12 mouse cellular contexts compared by ENCODE assay signal in the genomic region with DNA sequence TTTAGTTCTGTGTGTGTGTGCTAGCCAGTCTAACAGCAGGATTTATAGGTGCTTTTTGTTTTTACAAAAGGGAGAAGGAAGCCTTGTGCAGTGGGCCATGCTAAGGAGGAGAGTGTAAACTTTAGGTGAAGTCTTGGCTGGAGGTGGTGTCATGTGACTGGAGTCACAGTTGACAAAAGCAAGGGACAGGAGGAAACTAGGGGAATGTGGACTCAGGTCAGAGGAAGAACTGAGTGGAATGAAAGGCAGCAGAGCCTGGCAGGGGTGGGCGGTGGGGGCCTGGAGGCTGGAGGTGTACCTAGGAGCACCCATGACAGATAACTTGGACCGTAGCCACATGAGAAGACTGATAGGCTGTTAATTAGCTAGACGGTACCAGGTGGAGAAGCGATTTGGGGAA. TPM values are rescaled to one million over a fixed set of nuclear protein-coding genes. Genes with fewer than 3 reads are reported as not detected.
DNase-seq lines count a peak whose midpoint lies in the region; ATAC-seq and TF ChIP-seq lines count a peak whose summit lies in the region.
"Had no signal": no experiment of that assay in that cellular context is flagged by ENCODE, and none has a peak within 500 bp of the region (broad histone marks: within the 10 kb centered on the region; RNA-seq: fewer than 3 reads in every experiment).

No protein-coding gene starts in this region.

- no peak overlapping the region for H3K4me2 ChIP-seq in heart, postnatal 0 days (ENCODE audit: low read depth, low read length)
- H3K4me2 ChIP-seq in neural tube, embryonic 11.5 days (ENCODE audit: low read depth) = no peak overlapping the region
- H3K4me2 ChIP-seq in kidney, postnatal 0 days (ENCODE audit: low read length) = no peak overlapping the region
- H3K4me2 ChIP-seq in stomach, postnatal 0 days (replicated peaks; ENCODE audit: low read depth) = no peak overlapping the region

- no peak for DNase-seq in heart, postnatal 0 days (ENCODE audit: low spot score)
- no peak for DNase-seq in heart, embryonic 10.5 days (ENCODE audit: low spot score)
- no peak for DNase-seq in neural tube, embryonic 11.5 days (ENCODE audit: low spot score)
- DNase-seq in neural tube, embryonic 10.5 days (ENCODE audit: extremely low spot score, low spot score) = no peak
- DNase-seq in kidney, postnatal 0 days (ENCODE audit: low spot score) = peak; percentile 93
- no peak for DNase-seq in stomach, postnatal 0 days (ENCODE audit: low spot score)
- no peak for DNase-seq in c-Kit-positive CD71-positive TER-119-positive erythroid progenitor cells, embryonic 14.5 days (ENCODE audit: low spot score)
- DNase-seq: adrenal gland, postnatal 14 days; liver had no signal

- no peak for TF ChIP-seq EP300 in heart, postnatal 0 days (IDR thresholded peaks at IDR 0.05; ENCODE audit: low read depth)
- TF ChIP-seq EP300 in stomach, postnatal 0 days (optimal IDR thresholded peaks at IDR 0.05) = no peak

- no peak for ATAC-seq in heart, postnatal 0 days (ENCODE audit: insufficient read depth, low read depth)
- ATAC-seq in neural tube, embryonic 11.5 days (ENCODE audit: insufficient read depth, low FRiP score, low TSS enrichment) = peak; percentile 60; the same call in 1 of the 2 replicates
- peak; percentile 88 for ATAC-seq in kidney, postnatal 0 days (replicated peaks; ENCODE audit: low FRiP score, low read depth)
- ATAC-seq in stomach, postnatal 0 days (ENCODE audit: low FRiP score, low TSS enrichment) = 0 out of 2 replicates have a peak, but pooled peaks have one; percentile 28
- ATAC-seq in megakaryocyte, adult 5-6 weeks (ENCODE audit: poor library complexity, severe bottlenecking) = no peak

- H3K27ac ChIP-seq in heart, postnatal 0 days (ENCODE audit: low read depth) = 0 out of 2 replicates have a peak overlapping the region, but pooled peaks have one; percentile 9
- H3K27ac ChIP-seq in heart, embryonic 10.5 days = no peak overlapping the region
- H3K27ac ChIP-seq in neural tube, embryonic 11.5 days (ENCODE audit: low read depth, low read length) = no peak overlapping the region
- peak overlapping the region; percentile 79 for H3K27ac ChIP-seq in kidney, postnatal 0 days
- H3K27ac ChIP-seq in stomach, postnatal 0 days (replicated peaks) = peak overlapping the region; percentile 40

- no peak overlapping the region for H3K9ac ChIP-seq in heart, postnatal 0 days (replicated peaks; ENCODE audit: low read depth, low read length)
- no peak overlapping the region for H3K9ac ChIP-seq in neural tube, embryonic 11.5 days (ENCODE audit: low read length)
- H3K9ac ChIP-seq in kidney, postnatal 0 days (ENCODE audit: low read depth, low read length) = no peak overlapping the region
- H3K9ac ChIP-seq in stomach, postnatal 0 days (ENCODE audit: low read length) = no peak overlapping the region

- peaks cover 11% of the 10 kb centered on the region; the same call in 1 of the 2 replicates for H3K4me1 ChIP-seq in heart, postnatal 0 days (ENCODE audit: control insufficient read depth, insufficient read depth)
- peaks cover 10% of the 10 kb centered on the region; the same call in 1 of the 2 replicates for H3K4me1 ChIP-seq in heart, embryonic 10.5 days
- H3K4me1 ChIP-seq in neural tube, embryonic 11.5 days (ENCODE audit: control insufficient read depth, insufficient read depth, low read length) = peaks cover 3% of the 10 kb centered on the region; the same call in 1 of the 2 replicates
- peaks cover 40% of the 10 kb centered on the region for H3K4me1 ChIP-seq in kidney, postnatal 0 days (replicated peaks; ENCODE audit: insufficient read depth, low read length)
- peaks cover 5% of the 10 kb centered on the region; the same call in 1 of the 2 replicates for H3K4me1 ChIP-seq in stomach, postnatal 0 days (replicated peaks; ENCODE audit: control insufficient read depth, insufficient read depth)

- no peaks in the 10 kb centered on the region for H3K9me3 ChIP-seq in heart, postnatal 0 days (replicated peaks; ENCODE audit: control insufficient read depth, low read length)
- H3K9me3 ChIP-seq in heart, embryonic 10.5 days = no peaks in the 10 kb centered on the region
- no peaks in the 10 kb centered on the region for H3K9me3 ChIP-seq in neural tube, embryonic 11.5 days (ENCODE audit: control insufficient read depth, low read length)
- H3K9me3 ChIP-seq in kidney, postnatal 0 days (replicated peaks; ENCODE audit: low read length) = no peaks in the 10 kb centered on the region
- no peaks in the 10 kb centered on the region for H3K9me3 ChIP-seq in stomach, postnatal 0 days (ENCODE audit: control insufficient read depth, low read length)

- H3K27me3 ChIP-seq in heart, postnatal 0 days (ENCODE audit: control insufficient read depth, insufficient read depth, low read length) = no peaks in the 10 kb centered on the region
- H3K27me3 ChIP-seq in heart, embryonic 10.5 days (ENCODE audit: insufficient read depth, poor library complexity, severe bottlenecking) = no peaks in the 10 kb centered on the region
- no peaks in the 10 kb centered on the region for H3K27me3 ChIP-seq in neural tube, embryonic 11.5 days (ENCODE audit: control insufficient read depth, insufficient read depth, low read length)
- no peaks in the 10 kb centered on the region for H3K27me3 ChIP-seq in kidney, postnatal 0 days (ENCODE audit: insufficient read depth, low read length)
- no peaks in the 10 kb centered on the region for H3K27me3 ChIP-seq in stomach, postnatal 0 days (ENCODE audit: control insufficient read depth, insufficient read depth, low read length)
- H3K27me3 ChIP-seq: CH12.LX had no signal

- TF ChIP-seq CTCF in heart, postnatal 0 days (IDR thresholded peaks at IDR 0.05; ENCODE audit: low read depth) = no peak
- no peak for TF ChIP-seq CTCF in kidney, postnatal 0 days (IDR thresholded peaks at IDR 0.05; ENCODE audit: low read depth)
- no peak for TF ChIP-seq CTCF in stomach, postnatal 0 days (IDR thresholded peaks at IDR 0.05; ENCODE audit: low read depth)

- H3K4me3 ChIP-seq in heart, postnatal 0 days (ENCODE audit: low read depth, low read length) = no peak overlapping the region
- no peak overlapping the region for H3K4me3 ChIP-seq in heart, embryonic 10.5 days
- H3K4me3 ChIP-seq in neural tube, embryonic 11.5 days (ENCODE audit: low read depth, low read length) = no peak overlapping the region
- no peak overlapping the region for H3K4me3 ChIP-seq in kidney, postnatal 0 days (replicated peaks; ENCODE audit: low read depth, low read length)
- H3K4me3 ChIP-seq in stomach, postnatal 0 days (ENCODE audit: low read depth, low read length) = no peak overlapping the region
- H3K4me3 ChIP-seq: erythroblast, embryonic 14.5 days had no signal

- WGBS in heart, postnatal 0 days = 52% methylated on average over 4 of the region's 4 CpGs
- WGBS in heart, embryonic 10.5 days = 60% methylated on average over 4 of the region's 4 CpGs
- WGBS in neural tube, embryonic 11.5 days = 71% methylated on average over 4 of the region's 4 CpGs
- 25% methylated on average over 4 of the region's 4 CpGs for WGBS in kidney, postnatal 0 days
- WGBS in stomach, postnatal 0 days = 33% methylated on average over 4 of the region's 4 CpGs

- H3K36me3 ChIP-seq in heart, postnatal 0 days (replicated peaks; ENCODE audit: control insufficient read depth, insufficient read depth, low read length) = peaks cover 42% of the 10 kb centered on the region
- H3K36me3 ChIP-seq in heart, embryonic 10.5 days = peaks cover 44% of the 10 kb centered on the region
- peaks cover 10% of the 10 kb centered on the region for H3K36me3 ChIP-seq in neural tube, embryonic 11.5 days (ENCODE audit: control insufficient read depth, insufficient read depth, low read length)
- peaks cover 35% of the 10 kb centered on the region; the same call in 1 of the 2 replicates for H3K36me3 ChIP-seq in kidney, postnatal 0 days (ENCODE audit: insufficient read depth, low read length)
- peaks cover 8% of the 10 kb centered on the region; the same call in 1 of the 2 replicates for H3K36me3 ChIP-seq in stomach, postnatal 0 days (ENCODE audit: control insufficient read depth, insufficient read depth, low read length)

RNA-seq across cellular contexts. Expression of gene Capn2, which starts 52.1 kb away (rescaled TPM):
- 71.2 and 85.4 TPM in 2 replicates for total RNA-seq in heart, postnatal 0 days (2014; rRNA removed; ENCODE audit: low replicate concordance)
- 56.8 and 62.6 TPM in 2 replicates for polyA plus RNA-seq in heart, postnatal 0 days (2015; fragmentation: Nextera tagmentation; extraction: Ambion mirVana)
- polyA plus RNA-seq in heart, embryonic 10.5 days (2016; fragmentation: Nextera tagmentation; extraction: Ambion mirVana) = 96.0 and 107 TPM in 2 replicates
- polyA plus RNA-seq in neural tube, embryonic 11.5 days (2014; fragmentation: Nextera tagmentation; extraction: Ambion mirVana) = 81.8 and 90.8 TPM in 2 replicates
- 95.1 and 106 TPM in 2 replicates for polyA plus RNA-seq in kidney, postnatal 0 days (2015; fragmentation: Nextera tagmentation; extraction: Ambion mirVana)
- polyA plus RNA-seq in stomach, postnatal 0 days (2015; fragmentation: Nextera tagmentation; extraction: Ambion mirVana) = 54.4 and 55.6 TPM in 2 replicates
- total RNA-seq in megakaryocyte, adult 5-6 weeks (2015) = 108 and 122 TPM in 2 replicates
- total RNA-seq in megakaryocyte, adult 5-6 weeks (2017) = 174 and 241 TPM in 2 replicates

RNA-seq across cellular contexts. Expression of gene Trp53bp2, which starts 56.3 kb away (rescaled TPM):
- total RNA-seq in heart, postnatal 0 days (2014; rRNA removed; ENCODE audit: low replicate concordance) = 13.6 and 31.9 TPM in 2 replicates
- polyA plus RNA-seq in heart, postnatal 0 days (2015; fragmentation: Nextera tagmentation; extraction: Ambion mirVana) = 7.4 and 8.3 TPM in 2 replicates
- 17.3 and 23.4 TPM in 2 replicates for polyA plus RNA-seq in heart, embryonic 10.5 days (2016; fragmentation: Nextera tagmentation; extraction: Ambion mirVana)
- polyA plus RNA-seq in neural tube, embryonic 11.5 days (2014; fragmentation: Nextera tagmentation; extraction: Ambion mirVana) = 35.4 and 40.1 TPM in 2 replicates
- 26.1 and 26.7 TPM in 2 replicates for polyA plus RNA-seq in kidney, postnatal 0 days (2015; fragmentation: Nextera tagmentation; extraction: Ambion mirVana)
- polyA plus RNA-seq in stomach, postnatal 0 days (2015; fragmentation: Nextera tagmentation; extraction: Ambion mirVana) = 9.5 and 10.3 TPM in 2 replicates
- 16.4 and 20.1 TPM in 2 replicates for total RNA-seq in megakaryocyte, adult 5-6 weeks (2015)
- total RNA-seq in megakaryocyte, adult 5-6 weeks (2017) = 9.0 and 9.4 TPM in 2 replicates

Comparison
In these comparisons a context has a peak if more than half of its experiments do, and no peak if none do; other contexts are left out.
1. H3K27ac ChIP-seq: peak in heart, postnatal 0 days (single experiment), kidney, postnatal 0 days (single experiment) and stomach, postnatal 0 days (single experiment); none in heart, embryonic 10.5 days (single experiment) and neural tube, embryonic 11.5 days (single experiment).
2. ATAC-seq: peak in neural tube, embryonic 11.5 days (single experiment), kidney, postnatal 0 days (single experiment) and stomach, postnatal 0 days (single experiment); none in heart, postnatal 0 days (single experiment) and megakaryocyte, adult 5-6 weeks (single experiment).